Mouse (Mus musculus) hindbrain, postnatal 0 days (tissue): Measurements from ENCODE around the gene Zc3h4. TPM values are rescaled to one million over a fixed set of nuclear protein-coding genes. Genes with fewer than 3 reads are reported as not detected.

ENCODE experiments used
- ATAC-seq: fragments of 200-750 bp; cut with Nextera tagmentation; 2 replicates; pipeline ENCODE4 v1.8.0; 2017; ENCODE audit warnings: mild to moderate bottlenecking, moderate TSS enrichment, moderate library complexity
- DNase-seq: peaks from one replicate; pipeline ENCODE4 v3.0.0-alpha.2; 2015; ENCODE audit warnings: low spot score
- H3K27ac ChIP-seq: fragments of 300-500 bp; sonication (generic); 2 replicates; pipeline ENCODE4 v1.5.1; 2014; ENCODE audit warnings: mild to moderate bottlenecking
- H3K27me3 ChIP-seq: fragments of 300-500 bp; sonication (generic); 2 replicates; pipeline ENCODE4 v1.6.1; 2014; ENCODE audit warnings: low read length, mixed read lengths; ENCODE audit not compliant: insufficient read depth
- H3K36me3 ChIP-seq: fragments of 300-500 bp; sonication (generic); 2 replicates; pipeline ENCODE4 v1.6.1; 2014; ENCODE audit warnings: low read length, mixed read lengths; ENCODE audit not compliant: insufficient read depth
- H3K4me1 ChIP-seq: fragments of 300-500 bp; sonication (generic); 2 replicates; pipeline ENCODE4 v1.6.1; 2014; ENCODE audit warnings: antibody characterized with exemption, low read length, mixed read lengths; ENCODE audit not compliant: insufficient read depth
- H3K4me2 ChIP-seq: fragments of 300-500 bp; sonication (generic); 2 replicates; pipeline ENCODE4 v1.6.1; 2014; ENCODE audit warnings: low read depth, mild to moderate bottlenecking, low read length, moderate library complexity, mixed read lengths
- H3K4me3 ChIP-seq: fragments of 300-500 bp; sonication (generic); 2 replicates; pipeline ENCODE4 v1.5.1; 2014; ENCODE audit warnings: low read length
- H3K9ac ChIP-seq: fragments of 300-500 bp; sonication (generic); replicated peaks from 2 replicates; pipeline ENCODE4 v1.6.1; 2014; ENCODE audit warnings: mild to moderate bottlenecking, low read length, moderate library complexity, mixed read lengths
- H3K9me3 ChIP-seq: fragments of 300-500 bp; sonication (generic); 2 replicates; pipeline ENCODE4 v1.6.1; 2016; ENCODE audit warnings: low read length, mixed read lengths
- CTCF ChIP-seq: IDR thresholded peaks from 2 replicates; pipeline ENCODE4 v1.5.1; 2016; ENCODE audit warnings: antibody characterized with exemption, control low read depth, low read depth
- whole genome bisulfite sequencing: fragments of 180-500 bp; shearing (Covaris S2); extraction: QIAGEN DNeasy Blood & Tissue Kit; methylation state at CpG from one replicate; pipeline ENCODE4 v1.1.7; 2014; 5-methylcytosine and 5-hydroxymethylcytosine counted together
- polyA plus RNA-seq: library from polyadenylated mRNA; unstranded; fragments of >200 nt; fragmentation: Nextera tagmentation; extraction: Ambion mirVana; gene quantifications from 2 replicates; pipeline ENCODE4 v1.2.1, GENCODE M21; 2015
- total RNA-seq: library from RNA; depleted of rRNA; stranded (reverse); fragments of >200 nt; gene quantifications from 2 replicates; pipeline ENCODE4 v1.2.3, GENCODE M21; 2014

The Zc3h4 gene
- total and polyA plus RNA-seq, 2 experiments from 2014 or later = 8.3 to 38.2 TPM

- ATAC-seq = no peak
- H3K9ac ChIP-seq = no peak overlapping the region
- 46% methylated on average over 4 of the region's 4 CpGs for WGBS
Observed at GRCm38 (mm10) chr7:16392923-16393322, 7.8 kb upstream of the Zc3h4 start.

GRCm38 (mm10) chr7:16395944-16396343 lies 4.8 kb upstream of the Zc3h4 start:
- no peak overlapping the region for H3K9ac ChIP-seq
- TF ChIP-seq CTCF = peak; percentile 75
- no peaks in the 10 kb centered on the region for H3K36me3 ChIP-seq
- ATAC-seq (no peak), DNase-seq (peak; percentile 75)
- H3K4me1 ChIP-seq = peaks cover 5% of the 10 kb centered on the region
- 0% methylated on average over 2 of the region's 2 CpGs for WGBS
- no peaks in the 10 kb centered on the region for H3K27me3 ChIP-seq
- no peak overlapping the region for H3K4me2 ChIP-seq
- H3K27ac ChIP-seq = no peak overlapping the region
- H3K4me3 ChIP-seq = no peak overlapping the region
- H3K9me3 ChIP-seq = no peaks in the 10 kb centered on the region

More at GRCm38 (mm10) chr7:16392923-16393322, 7.8 kb upstream of the Zc3h4 start:
- H3K4me2 ChIP-seq = no peak overlapping the region
- H3K36me3 ChIP-seq = no peaks in the 10 kb centered on the region
- no peak overlapping the region for H3K4me3 ChIP-seq
- DNase-seq = no peak
- H3K4me1 ChIP-seq = 0 out of 2 replicates have a peak, but pooled peaks cover 3% of the 10 kb centered on the region
- no peak overlapping the region for H3K27ac ChIP-seq
- no peaks in the 10 kb centered on the region for H3K9me3 ChIP-seq
- no peaks in the 10 kb centered on the region for H3K27me3 ChIP-seq
- TF ChIP-seq CTCF = no peak

- no peak overlapping the region for H3K27ac ChIP-seq
- H3K36me3 ChIP-seq = no peaks in the 10 kb centered on the region
- no peak for TF ChIP-seq CTCF
- H3K9ac ChIP-seq = no peak overlapping the region
- H3K4me3 ChIP-seq = no peak overlapping the region
- H3K4me2 ChIP-seq = no peak overlapping the region
- 82% methylated on average over 4 of the region's 4 CpGs for WGBS
- ATAC-seq (no peak), DNase-seq (no peak)
- H3K27me3 ChIP-seq = no peaks in the 10 kb centered on the region
- no peaks in the 10 kb centered on the region for H3K9me3 ChIP-seq
- peaks cover 5% of the 10 kb centered on the region for H3K4me1 ChIP-seq
Observed at GRCm38 (mm10) chr7:16397465-16397864, 3.2 kb upstream of the Zc3h4 start.

DNA sequence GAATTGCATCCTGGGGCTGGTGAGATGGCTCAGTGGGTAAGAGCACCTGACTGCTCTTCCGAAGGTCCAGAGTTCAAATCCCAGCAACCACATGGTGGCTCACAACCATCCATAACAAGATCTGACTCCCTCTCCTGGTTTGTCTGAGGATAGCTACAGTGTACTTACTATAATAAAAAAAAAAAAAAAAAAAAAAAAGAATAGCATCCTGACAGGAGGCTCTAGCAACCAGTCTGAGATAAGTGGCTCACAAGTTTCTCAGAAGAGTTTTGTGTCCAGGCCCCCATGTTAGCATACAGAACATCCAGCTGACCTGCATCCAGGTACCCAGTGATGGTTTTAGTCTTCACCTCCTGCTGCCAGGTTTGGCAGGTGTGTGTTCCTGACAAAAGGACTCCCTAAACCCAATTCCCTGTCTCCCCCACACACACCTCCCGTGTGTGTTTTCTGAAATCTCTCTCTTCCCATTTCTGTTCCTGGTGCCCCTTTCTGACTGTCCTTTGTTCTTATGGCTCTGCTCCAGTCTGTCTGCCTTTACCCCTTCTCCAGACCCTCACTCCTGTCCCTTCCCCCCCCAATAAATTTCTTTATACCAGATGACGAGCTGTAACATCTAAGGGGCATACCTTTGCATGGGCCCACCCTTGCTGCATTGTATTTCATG lies 2.2 kb upstream of the Zc3h4 start:
- DNase-seq (no peak), ATAC-seq (no peak)
- H3K9me3 ChIP-seq = no peaks in the 10 kb centered on the region
- H3K9ac ChIP-seq = peak overlapping the region; percentile 44
- H3K36me3 ChIP-seq = no peaks in the 10 kb centered on the region
- no peak overlapping the region for H3K4me3 ChIP-seq
- no peaks in the 10 kb centered on the region for H3K27me3 ChIP-seq
- H3K4me1 ChIP-seq = peaks cover 7% of the 10 kb centered on the region
- 0 out of 2 replicates have a peak, but pooled peaks have one; percentile 6 for TF ChIP-seq CTCF
- peak overlapping the region; percentile 100 for H3K27ac ChIP-seq
- WGBS = 53% methylated on average over 3 of the region's 3 CpGs
- H3K4me2 ChIP-seq = peak overlapping the region; percentile 67

DNA sequence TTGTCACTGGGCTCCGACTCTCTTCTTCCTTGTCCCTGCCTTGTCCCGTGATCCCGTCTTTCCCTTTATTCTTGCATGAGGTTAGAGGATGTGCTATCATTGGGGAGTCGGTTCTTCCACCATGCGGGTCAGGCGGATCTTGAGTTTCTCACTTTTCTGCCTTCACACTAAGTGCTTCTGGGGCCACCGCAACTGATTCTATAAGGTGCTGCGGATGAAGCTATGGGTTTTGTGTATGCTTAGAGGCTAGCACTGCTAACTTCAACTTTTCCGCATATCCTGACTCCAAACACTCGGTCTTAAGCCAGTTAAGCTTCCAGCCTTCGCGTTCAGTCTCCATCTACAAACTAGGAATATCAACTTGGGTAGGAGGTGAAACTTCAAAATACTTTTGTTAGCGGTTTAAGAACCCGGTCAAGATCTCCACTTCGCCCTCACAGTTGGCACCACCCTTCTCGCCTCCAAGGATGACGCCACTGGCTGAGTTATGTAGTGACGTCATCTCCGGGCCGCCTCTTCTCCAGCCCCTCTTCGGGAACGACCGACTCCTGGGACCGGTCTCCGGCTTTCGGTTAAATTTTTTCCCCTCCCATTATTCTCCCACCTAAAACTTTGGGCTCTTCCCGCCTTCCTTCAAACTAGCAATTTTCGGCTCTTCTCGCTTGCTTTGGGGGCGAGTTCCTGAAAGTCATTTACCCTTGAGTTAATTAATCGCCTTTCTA lies 1.5 kb upstream of the Zc3h4 start:
- peaks cover 12% of the 10 kb centered on the region for H3K4me1 ChIP-seq
- peak overlapping the region; percentile 100 for H3K27ac ChIP-seq
- H3K9me3 ChIP-seq = no peaks in the 10 kb centered on the region
- H3K4me3 ChIP-seq = peak overlapping the region; percentile 68
- H3K36me3 ChIP-seq = no peaks in the 10 kb centered on the region
- DNase-seq = peak; percentile 94
- peak; percentile 67 for ATAC-seq
- H3K27me3 ChIP-seq = no peaks in the 10 kb centered on the region
- TF ChIP-seq CTCF = no peak
- H3K4me2 ChIP-seq = peak overlapping the region; percentile 67
- WGBS = under 1% methylated on average over 31 of the region's 31 CpGs
- peak overlapping the region; percentile 44 for H3K9ac ChIP-seq

- Histone ChIP-seq H3K27me3 (no peaks in the 10 kb centered on the region), H3K27ac (peak overlapping the region; percentile 100), H3K9me3 (no peaks in the 10 kb centered on the region), H3K36me3 (no peaks in the 10 kb centered on the region), H3K4me2 (peak overlapping the region; percentile 92), H3K4me3 (peak overlapping the region; percentile 68), H3K9ac (peak overlapping the region; percentile 100), H3K4me1 (peaks cover 19% of the 10 kb centered on the region)
- under 1% methylated on average over 77 of the region's 77 CpGs for WGBS
- ATAC-seq = peak; percentile 97
- TF ChIP-seq CTCF = no peak
- peak; percentile 100 for DNase-seq
Observed at GRCm38 (mm10) chr7:16399820-16400688, 656 bp upstream of the Zc3h4 start.
